Mouse (Mus musculus) intestine, embryonic 15.5 days (tissue): ENCODE results near the gene Ptprb. TPM values are rescaled to one million over a fixed set of nuclear protein-coding genes. Genes with fewer than 3 reads are reported as not detected.

Source experiments
- ATAC-seq: fragments of 200-750 bp; cut with Nextera tagmentation; 2 replicates; pipeline ENCODE4 v1.8.0; 2017; ENCODE audit warnings: moderate TSS enrichment, moderate library complexity
- H3K27ac ChIP-seq: fragments of 300-500 bp; sonication (generic); 2 replicates; pipeline ENCODE4 v1.5.1; 2015; ENCODE audit warnings: mild to moderate bottlenecking, inconsistent platforms
- H3K27me3 ChIP-seq: fragments of 300-500 bp; sonication (generic); replicated peaks from 2 replicates; pipeline ENCODE4 v1.6.1; 2015; ENCODE audit warnings: inconsistent platforms
- H3K36me3 ChIP-seq: fragments of 300-500 bp; sonication (generic); 2 replicates; pipeline ENCODE4 v1.6.1; 2015; ENCODE audit warnings: inconsistent platforms
- H3K4me1 ChIP-seq: fragments of 300-500 bp; sonication (generic); replicated peaks from 2 replicates; pipeline ENCODE4 v1.6.1; 2015; ENCODE audit warnings: inconsistent platforms
- H3K4me2 ChIP-seq: fragments of 300-500 bp; sonication (generic); replicated peaks from 2 replicates; pipeline ENCODE4 v1.6.1; 2015; ENCODE audit warnings: mild to moderate bottlenecking, inconsistent platforms
- H3K4me3 ChIP-seq: fragments of 300-500 bp; sonication (generic); replicated peaks from 2 replicates; pipeline ENCODE4 v1.5.1; 2015; ENCODE audit warnings: inconsistent platforms
- H3K9ac ChIP-seq: fragments of 300-500 bp; sonication (generic); 2 replicates; pipeline ENCODE4 v1.6.1; 2015; ENCODE audit warnings: inconsistent platforms
- H3K9me3 ChIP-seq: fragments of 300-500 bp; sonication (generic); 2 replicates; pipeline ENCODE4 v1.6.1; 2016; ENCODE audit warnings: inconsistent platforms
- WGBS: fragments of 180-500 bp; shearing (Covaris S2); methylation state at CpG from one replicate; pipeline ENCODE4 v1.1.7; 2015; 5-methylcytosine and 5-hydroxymethylcytosine counted together
- polyA plus RNA-seq: library from polyadenylated mRNA; unstranded; fragments of >200 nt; fragmentation: Nextera tagmentation; extraction: Ambion mirVana; gene quantifications from 2 replicates; pipeline ENCODE4 v1.2.1, GENCODE M21; 2015

Ptprb gene
- polyA plus RNA-seq, 1 experiment from 2014 or later: 4.7 TPM

DNA sequence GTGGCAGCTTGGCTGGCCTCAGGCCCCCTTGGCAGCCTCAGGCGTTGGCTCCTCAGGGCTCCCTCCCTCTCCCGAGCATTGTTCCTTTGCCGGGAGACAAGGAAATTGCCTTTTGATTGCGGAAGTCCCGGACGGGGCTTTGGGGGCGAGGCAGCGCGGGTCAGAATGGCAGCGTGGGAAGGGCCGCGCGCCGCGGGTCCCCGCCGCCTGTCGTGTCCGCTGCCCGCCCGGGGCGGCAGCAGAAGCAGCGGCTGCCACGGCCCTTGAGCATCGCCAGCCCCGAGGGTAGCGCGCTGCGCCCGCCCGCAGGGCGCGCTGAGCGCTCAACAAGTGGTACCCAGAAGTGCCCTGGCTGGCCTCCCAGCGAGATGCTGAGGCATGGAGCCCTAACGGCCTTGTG, 25.9 kb downstream of the Ptprb start:
- peak overlapping the region; percentile 54 for H3K4me3 ChIP-seq
- peak; percentile 69 for ATAC-seq
- WGBS: under 1% methylated on average over 36 of the region's 36 CpGs
- no peaks in the 10 kb centered on the region for H3K36me3 ChIP-seq
- 0 out of 2 replicates have a peak, but pooled peaks cover 9% of the 10 kb centered on the region for H3K27me3 ChIP-seq
- peak overlapping the region; percentile 96 for H3K4me2 ChIP-seq
- H3K27ac ChIP-seq: no peak overlapping the region
- peak overlapping the region; percentile 50 for H3K9ac ChIP-seq
- peaks cover 18% of the 10 kb centered on the region; the same call in 1 of the 2 replicates for H3K4me1 ChIP-seq
- no peaks in the 10 kb centered on the region for H3K9me3 ChIP-seq

- H3K27ac ChIP-seq: no peak overlapping the region
- H3K27me3 ChIP-seq: 0 out of 2 replicates have a peak, but pooled peaks cover 9% of the 10 kb centered on the region
- H3K4me2 ChIP-seq: no peak overlapping the region
- no peak overlapping the region for H3K4me3 ChIP-seq
- WGBS: 91% methylated on average over 4 of the region's 4 CpGs
- no peaks in the 10 kb centered on the region for H3K36me3 ChIP-seq
- no peaks in the 10 kb centered on the region for H3K9me3 ChIP-seq
- no peak for ATAC-seq
- H3K9ac ChIP-seq: no peak overlapping the region
- H3K4me1 ChIP-seq: peaks cover 10% of the 10 kb centered on the region; the same call in 1 of the 2 replicates
Observed at GRCm38 (mm10) chr10:116304355-116304754, 29.0 kb downstream of the Ptprb start.

DNA sequence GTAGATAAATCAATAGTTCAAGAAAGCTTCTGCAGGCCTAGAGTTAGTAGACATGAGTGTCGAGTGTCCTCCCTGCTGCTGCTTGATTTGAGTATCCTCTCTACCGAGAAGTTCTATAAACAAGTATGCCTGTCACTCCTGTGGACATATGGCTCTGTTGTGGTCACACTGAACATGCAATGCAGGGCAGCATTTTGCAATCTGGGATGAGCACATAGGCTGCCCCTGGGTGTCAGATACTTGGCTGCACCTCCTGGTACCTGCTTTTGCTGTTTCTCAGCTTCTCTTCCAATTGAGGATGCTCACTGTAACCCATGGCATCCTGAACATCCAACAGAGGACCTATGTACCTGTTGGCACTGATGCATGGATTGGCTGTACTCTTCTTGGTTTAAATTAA, 34.1 kb downstream of the Ptprb start:
- no peak for ATAC-seq
- Histone ChIP-seq H3K9me3 (no peaks in the 10 kb centered on the region), H3K27me3 (no peaks in the 10 kb centered on the region), H3K4me1 (no peaks in the 10 kb centered on the region), H3K27ac (no peak overlapping the region), H3K4me2 (no peak overlapping the region), H3K36me3 (no peaks in the 10 kb centered on the region), H3K9ac (no peak overlapping the region), H3K4me3 (no peak overlapping the region)
- 57% methylated on average over 2 of the region's 2 CpGs for WGBS

DNA sequence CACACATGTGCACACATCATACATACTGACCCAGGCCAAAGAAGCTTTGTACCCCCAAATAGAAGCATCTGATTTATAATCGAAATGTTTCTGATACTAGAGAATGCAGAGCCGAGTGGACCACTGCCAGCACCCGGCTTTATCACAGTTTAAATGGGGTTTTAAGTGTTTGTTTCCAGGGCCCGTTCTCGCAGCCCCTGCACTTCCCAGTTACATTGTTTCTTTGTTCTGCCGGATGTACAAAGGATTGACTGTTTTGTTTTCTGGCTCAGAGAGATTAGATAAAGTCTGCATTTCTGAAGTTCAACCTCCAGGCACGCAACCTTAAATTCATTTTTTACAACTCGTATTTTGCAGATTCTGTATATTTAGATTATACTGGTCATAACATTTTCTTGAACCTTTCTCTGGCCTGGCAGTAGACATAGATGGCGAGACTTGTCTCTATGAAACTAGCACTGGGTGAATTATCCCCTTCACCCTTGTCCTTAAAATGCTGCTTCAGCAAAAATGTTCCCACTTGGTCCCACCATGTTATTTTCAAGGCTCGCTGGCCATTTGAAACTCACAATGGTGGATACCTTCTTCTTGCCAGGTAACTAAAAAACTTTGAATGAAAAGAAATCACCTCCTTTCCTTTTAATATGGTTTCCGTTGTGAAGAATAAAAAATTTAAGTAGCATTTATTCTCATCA, 35.3 kb downstream of the Ptprb start:
- no peaks in the 10 kb centered on the region for H3K36me3 ChIP-seq
- H3K9ac ChIP-seq: no peak overlapping the region
- no peak for ATAC-seq
- H3K4me3 ChIP-seq: no peak overlapping the region
- H3K4me2 ChIP-seq: no peak overlapping the region
- WGBS: 45% methylated on average over 11 of the region's 11 CpGs
- H3K9me3 ChIP-seq: no peaks in the 10 kb centered on the region
- no peaks in the 10 kb centered on the region for H3K27me3 ChIP-seq
- H3K27ac ChIP-seq: no peak overlapping the region
- no peaks in the 10 kb centered on the region for H3K4me1 ChIP-seq

- Histone ChIP-seq H3K9me3 (no peaks in the 10 kb centered on the region), H3K9ac (no peak overlapping the region), H3K4me3 (no peak overlapping the region), H3K27ac (no peak overlapping the region), H3K36me3 (no peaks in the 10 kb centered on the region), H3K4me1 (no peaks in the 10 kb centered on the region), H3K27me3 (no peaks in the 10 kb centered on the region), H3K4me2 (no peak overlapping the region; the same call in 1 of the 2 replicates)
- peak; percentile 72 for ATAC-seq
- WGBS: 18% methylated on average over 12 of the region's 12 CpGs
Observed at GRCm38 (mm10) chr10:116319246-116319645, 43.9 kb downstream of the Ptprb start.

DNA sequence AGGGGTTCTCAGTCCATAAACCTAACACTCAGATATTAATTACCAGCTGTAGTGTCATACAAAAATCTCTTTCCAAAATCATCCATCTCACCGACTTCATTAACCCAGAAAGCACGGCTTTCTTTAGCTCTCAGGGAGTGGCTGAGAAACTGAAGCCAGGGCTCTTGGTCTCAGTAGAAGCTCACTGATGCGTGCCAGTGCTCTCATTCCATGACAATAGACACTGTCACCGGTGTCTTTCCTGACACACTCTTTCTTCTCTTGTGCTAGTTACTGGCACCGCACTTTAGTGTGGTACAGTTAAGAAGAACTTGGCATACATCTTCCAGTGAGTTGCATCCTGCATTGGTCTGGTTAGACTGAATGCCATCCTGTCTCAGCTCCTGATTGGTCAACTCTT, 53.8 kb downstream of the Ptprb start:
- no peaks in the 10 kb centered on the region for H3K9me3 ChIP-seq
- H3K36me3 ChIP-seq: no peaks in the 10 kb centered on the region
- H3K4me2 ChIP-seq: no peak overlapping the region
- no peak for ATAC-seq
- H3K4me3 ChIP-seq: no peak overlapping the region
- 81% methylated on average over 5 of the region's 5 CpGs for WGBS
- no peaks in the 10 kb centered on the region for H3K4me1 ChIP-seq
- H3K27me3 ChIP-seq: no peaks in the 10 kb centered on the region
- no peak overlapping the region for H3K27ac ChIP-seq
- H3K9ac ChIP-seq: no peak overlapping the region

DNA sequence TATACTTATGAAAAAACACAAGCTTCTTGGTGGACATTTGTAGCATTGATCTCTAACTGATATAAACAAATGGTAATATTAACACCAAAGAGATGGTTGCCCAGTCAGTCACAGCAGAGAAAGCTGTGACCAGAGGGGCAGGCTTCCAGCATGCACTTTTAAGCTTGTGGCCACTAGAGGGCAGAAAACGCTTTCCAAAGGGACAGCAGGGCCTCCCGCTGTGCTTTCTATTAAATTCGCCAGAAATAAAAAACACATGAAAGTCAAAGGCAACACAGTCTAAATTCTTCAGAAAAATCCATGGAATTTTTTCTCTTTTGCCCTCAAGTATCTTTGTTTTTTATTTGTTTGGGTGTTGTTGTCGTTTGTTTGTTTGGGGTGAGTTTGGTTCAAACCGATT, 55.1 kb downstream of the Ptprb start:
- no peaks in the 10 kb centered on the region for H3K36me3 ChIP-seq
- peak overlapping the region; percentile 23 for H3K4me3 ChIP-seq
- H3K27ac ChIP-seq: no peak overlapping the region
- no peaks in the 10 kb centered on the region for H3K27me3 ChIP-seq
- 0 out of 2 replicates have a peak, but pooled peaks have one; percentile 62 for ATAC-seq
- no peak overlapping the region for H3K9ac ChIP-seq
- peak overlapping the region; percentile 59 for H3K4me2 ChIP-seq
- H3K4me1 ChIP-seq: no peaks in the 10 kb centered on the region
- H3K9me3 ChIP-seq: no peaks in the 10 kb centered on the region
- WGBS: 16% methylated on average over 5 of the region's 5 CpGs

- peak; percentile 45 for ATAC-seq
- Histone ChIP-seq H3K27ac (no peak overlapping the region), H3K9ac (0 out of 2 replicates have a peak overlapping the region, but pooled peaks have one; percentile 26), H3K27me3 (no peaks in the 10 kb centered on the region), H3K36me3 (no peaks in the 10 kb centered on the region), H3K4me3 (peak overlapping the region; percentile 23), H3K4me1 (no peaks in the 10 kb centered on the region), H3K4me2 (peak overlapping the region; percentile 59), H3K9me3 (no peaks in the 10 kb centered on the region)
- 20% methylated on average over 23 of the region's 23 CpGs for WGBS
Observed at GRCm38 (mm10) chr10:116330961-116331510, 55.7 kb downstream of the Ptprb start.

DNA sequence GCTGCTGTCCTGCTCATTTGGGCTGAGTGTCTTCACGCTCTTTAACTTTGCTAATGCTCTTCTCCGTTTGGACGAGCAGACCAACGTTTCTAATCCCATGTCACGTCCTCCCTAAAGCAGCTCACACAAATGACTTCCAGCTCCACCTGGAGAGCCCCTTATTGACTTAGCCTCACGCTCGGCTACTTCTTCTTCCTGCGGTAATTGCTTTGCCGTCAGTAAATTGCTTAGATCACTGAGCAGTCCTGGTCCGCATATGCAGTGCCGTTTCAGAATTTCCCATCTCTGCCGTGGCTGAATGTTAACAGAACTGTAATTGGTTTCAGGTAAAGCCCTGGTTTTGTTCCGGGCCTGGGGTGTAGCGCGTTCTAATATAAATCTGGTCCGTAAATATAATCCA, 58.3 kb downstream of the Ptprb start:
- ATAC-seq: no peak
- Histone ChIP-seq H3K9me3 (no peaks in the 10 kb centered on the region), H3K4me2 (no peak overlapping the region), H3K27me3 (no peaks in the 10 kb centered on the region), H3K4me3 (no peak overlapping the region), H3K36me3 (no peaks in the 10 kb centered on the region), H3K9ac (no peak overlapping the region), H3K27ac (no peak overlapping the region), H3K4me1 (no peaks in the 10 kb centered on the region)
- 65% methylated on average over 16 of the region's 16 CpGs for WGBS

DNA sequence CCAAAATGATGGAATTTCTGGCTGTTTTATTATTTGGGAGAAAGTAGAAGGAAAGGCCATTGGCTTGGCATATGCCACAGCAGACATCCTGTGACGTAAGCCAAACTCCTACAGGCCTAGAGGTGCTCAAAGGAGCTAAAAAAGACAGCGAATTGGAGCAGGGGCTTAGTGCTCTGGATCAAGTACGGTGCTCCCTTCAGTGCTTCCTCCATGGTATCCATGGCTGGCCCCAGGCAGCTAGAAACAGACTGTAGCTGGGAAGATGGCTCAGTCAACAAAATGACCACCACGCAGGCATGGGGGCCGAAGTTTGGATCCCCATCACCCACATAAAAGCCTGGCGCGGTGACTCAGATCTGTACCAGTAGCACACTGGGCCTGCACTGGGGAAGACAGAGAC, 58.8 kb downstream of the Ptprb start:
- H3K4me2 ChIP-seq: no peak overlapping the region
- no peak overlapping the region for H3K27ac ChIP-seq
- WGBS: 90% methylated on average over 7 of the region's 7 CpGs
- H3K4me1 ChIP-seq: no peaks in the 10 kb centered on the region
- no peaks in the 10 kb centered on the region for H3K36me3 ChIP-seq
- no peak overlapping the region for H3K9ac ChIP-seq
- no peak for ATAC-seq
- H3K27me3 ChIP-seq: no peaks in the 10 kb centered on the region
- H3K4me3 ChIP-seq: no peak overlapping the region
- no peaks in the 10 kb centered on the region for H3K9me3 ChIP-seq

- 93% methylated on average over 7 of the region's 7 CpGs for WGBS
- no peaks in the 10 kb centered on the region for H3K27me3 ChIP-seq
Observed at GRCm38 (mm10) chr10:116335328-116335727, 60.0 kb downstream of the Ptprb start.

GRCm38 (mm10) chr10:116341194-116341593, 65.9 kb downstream of the Ptprb start:
- no peaks in the 10 kb centered on the region for H3K27me3 ChIP-seq
- H3K4me1 ChIP-seq: no peaks in the 10 kb centered on the region
- H3K9me3 ChIP-seq: no peaks in the 10 kb centered on the region
- no peak overlapping the region for H3K4me3 ChIP-seq
- no peak overlapping the region for H3K27ac ChIP-seq
- no peak overlapping the region for H3K4me2 ChIP-seq
- no peaks in the 10 kb centered on the region for H3K36me3 ChIP-seq
- peak; percentile 55; the same call in 1 of the 2 replicates for ATAC-seq
- WGBS: 61% methylated on average over 12 of the region's 12 CpGs
- no peak overlapping the region for H3K9ac ChIP-seq

More at GRCm38 (mm10) chr10:116335328-116335727, 60.0 kb downstream of the Ptprb start:
- no peak overlapping the region for H3K27ac ChIP-seq
- no peaks in the 10 kb centered on the region for H3K4me1 ChIP-seq
- no peaks in the 10 kb centered on the region for H3K36me3 ChIP-seq
- H3K9ac ChIP-seq: no peak overlapping the region
- no peaks in the 10 kb centered on the region for H3K9me3 ChIP-seq
- no peak for ATAC-seq
- no peak overlapping the region for H3K4me3 ChIP-seq
- H3K4me2 ChIP-seq: no peak overlapping the region
